Mouse (Mus musculus): Measurements from ENCODE around the gene H60b.
"Not testable (repeated sequence)": the region's sequence is repeated elsewhere in the genome, so short reads cannot be mapped to it uniquely, and the experiment has no call there.

The H60b gene

GRCm38 (mm10) chr10:22165328-22166003 is 7.1 kb downstream of the H60b start:
- not testable (repeated sequence) for DNase-seq (ENCODE audit: low read depth, low spot score)

GRCm38 (mm10) chr10:22166025-22166424 is 7.6 kb downstream of the H60b start:
- DNase-seq (ENCODE audit: low read depth, low spot score) = not testable (repeated sequence)

- DNase-seq (ENCODE audit: low read depth, low spot score) = not testable (repeated sequence)
Observed at GRCm38 (mm10) chr10:22167061-22167460, 8.7 kb downstream of the H60b start.

GRCm38 (mm10) chr10:22169116-22169515 is 10.7 kb downstream of the H60b start:
- not testable (repeated sequence) for DNase-seq (ENCODE audit: low read depth, low spot score)

GRCm38 (mm10) chr10:22172431-22173334 is 14.3 kb downstream of the H60b start:
- DNase-seq (ENCODE audit: low read depth, low spot score) = not testable (repeated sequence)

GRCm38 (mm10) chr10:22173335-22174189 is 15.2 kb downstream of the H60b start:
- DNase-seq (ENCODE audit: low read depth, low spot score) = peak; percentile 47

- DNase-seq (ENCODE audit: low read depth, low spot score) = not testable (repeated sequence)
Observed at GRCm38 (mm10) chr10:22174190-22174487, 15.8 kb downstream of the H60b start.

GRCm38 (mm10) chr10:22176515-22176914 is 18.1 kb downstream of the H60b start:
- not testable (repeated sequence) for DNase-seq (ENCODE audit: low read depth, low spot score)

GRCm38 (mm10) chr10:22191035-22191434 is 32.6 kb downstream of the H60b start:
- not testable (repeated sequence) for DNase-seq (ENCODE audit: low read depth, low spot score)

GRCm38 (mm10) chr10:22201352-22201751 is 43.0 kb downstream of the H60b start:
- not testable (repeated sequence) for DNase-seq (ENCODE audit: low read depth, low spot score)

GRCm38 (mm10) chr10:22202784-22203583 is 44.6 kb downstream of the H60b start:
- DNase-seq (ENCODE audit: low read depth, low spot score) = not testable (repeated sequence)

GRCm38 (mm10) chr10:22206443-22206842 is 48.1 kb downstream of the H60b start:
- not testable (repeated sequence) for DNase-seq (ENCODE audit: low read depth, low spot score)

GRCm38 (mm10) chr10:22212012-22212696 is 53.8 kb downstream of the H60b start:
- DNase-seq (ENCODE audit: low read depth, low spot score) = peak; percentile 86

- DNase-seq (ENCODE audit: low read depth, low spot score) = not testable (repeated sequence)
Observed at GRCm38 (mm10) chr10:22223474-22224349, 65.3 kb downstream of the H60b start.

GRCm38 (mm10) chr10:22265060-22265459 is 106.7 kb downstream of the H60b start:
- no peak for DNase-seq (ENCODE audit: low read depth, low spot score)

GRCm38 (mm10) chr10:22270879-22271786 is 112.7 kb downstream of the H60b start:
- not testable (repeated sequence) for DNase-seq (ENCODE audit: low read depth, low spot score)

GRCm38 (mm10) chr10:22272914-22273683 is 114.7 kb downstream of the H60b start:
- peak; percentile 54 for DNase-seq (ENCODE audit: low read depth, low spot score)
